Mouse (Mus musculus): ENCODE data around the gene Ifitm3.

GRCm38 (mm10) chr7:140966921-140967320, 43.6 kb downstream of the Ifitm3 start, which contains the start of gene Ifitm1:
- TF ChIP-seq POLR2A (IDR thresholded peaks at IDR 0.05; ENCODE audit: insufficient read length, low read depth) (no peak), MAX (IDR thresholded peaks at IDR 0.05; ENCODE audit: low read depth) (no peak), USF1 (IDR thresholded peaks at IDR 0.05; ENCODE audit: low read depth) (no peak), TCF12 (IDR thresholded peaks at IDR 0.05; ENCODE audit: insufficient read depth, poor library complexity, severe bottlenecking) (no peak), POLR2AphosphoS2 (IDR thresholded peaks at IDR 0.05; ENCODE audit: insufficient read length, low read depth) (no peak), E2F4 (IDR thresholded peaks at IDR 0.05; ENCODE audit: insufficient read depth) (no peak), REST (IDR thresholded peaks at IDR 0.05; ENCODE audit: insufficient read depth, insufficient read length) (no peak), TCF3 (IDR thresholded peaks at IDR 0.05; ENCODE audit: insufficient read length, low read depth) (no peak), SRF (IDR thresholded peaks at IDR 0.05; ENCODE audit: control insufficient read depth, insufficient read length, low read depth) (no peak), MYOD1 (IDR thresholded peaks at IDR 0.05; ENCODE audit: control insufficient read depth in 1 of 3, insufficient read length in 2 of 3, low read depth in 2 of 3) (no peak), CEBPB (IDR thresholded peaks at IDR 0.05; ENCODE audit: insufficient read depth, poor library complexity, severe bottlenecking) (no peak)

All from myocyte (in vitro differentiated cells).